Mouse (Mus musculus) midbrain, embryonic 14.5 days (tissue): ENCODE measurements at regions not wholly inside any gene's neighbourhood (a gene's known extent, or its start where the extent isn't known, plus 50 kb on each side); places are given as distances from the start of the nearest gene placed in this dataset.
A peak's percentile ranks its signal among the peaks of the same experiment; 100 is the strongest.
"Not testable (repeated sequence)": the region's sequence is repeated elsewhere in the genome, so short reads cannot be mapped to it uniquely, and the experiment has no call there.

Experiments
- ATAC-seq: fragments of 200-750 bp; cut with Nextera tagmentation; 2 replicates; pipeline ENCODE4 v1.8.0; 2017; ENCODE audit warnings: moderate number of reproducible peaks, moderate library complexity; ENCODE audit not compliant: low FRiP score, low TSS enrichment
- DNase-seq: peaks from one replicate; pipeline ENCODE4 v3.0.0-alpha.2; 2015
- H3K27ac ChIP-seq: fragments of 300-500 bp; sonication (generic); replicated peaks from 2 replicates; pipeline ENCODE4 v1.5.1; 2014; ENCODE audit warnings: mild to moderate bottlenecking, low read depth, low read length, moderate library complexity
- H3K27me3 ChIP-seq: fragments of 300-500 bp; sonication (generic); 2 replicates; pipeline ENCODE4 v1.6.1; 2014; ENCODE audit warnings: low read length, control low read depth, mixed read lengths; ENCODE audit not compliant: control insufficient read depth, insufficient read depth
- H3K36me3 ChIP-seq: fragments of 300-500 bp; sonication (generic); 2 replicates; pipeline ENCODE4 v1.6.1; 2014; ENCODE audit warnings: low read length, control low read depth; ENCODE audit not compliant: control insufficient read depth, insufficient read depth
- H3K4me1 ChIP-seq: fragments of 300-500 bp; sonication (generic); 2 replicates; pipeline ENCODE4 v1.6.1; 2014; ENCODE audit warnings: mild to moderate bottlenecking, antibody characterized with exemption, low read length, control low read depth; ENCODE audit not compliant: control insufficient read depth, insufficient read depth
- H3K4me2 ChIP-seq: fragments of 300-500 bp; sonication (generic); 2 replicates; pipeline ENCODE4 v1.6.1; 2014; ENCODE audit warnings: mild to moderate bottlenecking, low read length, moderate library complexity
- H3K4me3 ChIP-seq: fragments of 300-500 bp; sonication (generic); replicated peaks from 2 replicates; pipeline ENCODE4 v1.5.1; 2014; ENCODE audit warnings: low read depth, low read length
- H3K9ac ChIP-seq: fragments of 300-500 bp; sonication (generic); replicated peaks from 2 replicates; pipeline ENCODE4 v1.6.1; 2014; ENCODE audit warnings: mild to moderate bottlenecking, low read length, moderate library complexity
- H3K9me3 ChIP-seq: fragments of 300-500 bp; sonication (generic); 2 replicates; pipeline ENCODE4 v1.6.1; 2016; ENCODE audit warnings: low read length, control low read depth, mixed read lengths; ENCODE audit not compliant: control insufficient read depth
- WGBS: fragments of 180-500 bp; shearing (Covaris S2); extraction: QIAGEN DNeasy Blood & Tissue Kit; methylation state at CpG from one replicate; pipeline ENCODE4 v1.1.7; 2014; 5-methylcytosine and 5-hydroxymethylcytosine counted together

GRCm38 (mm10) chr8:42291392-42291791, 849.9 kb downstream of the Triml1 start:
- Histone ChIP-seq H3K4me1 (no peaks in the 10 kb centered on the region), H3K4me2 (no peak overlapping the region), H3K27me3 (no peaks in the 10 kb centered on the region), H3K4me3 (no peak overlapping the region), H3K36me3 (no peaks in the 10 kb centered on the region), H3K9ac (no peak overlapping the region), H3K9me3 (no peaks in the 10 kb centered on the region), H3K27ac (no peak overlapping the region)
- no peak for ATAC-seq
- no peak for DNase-seq

DNA sequence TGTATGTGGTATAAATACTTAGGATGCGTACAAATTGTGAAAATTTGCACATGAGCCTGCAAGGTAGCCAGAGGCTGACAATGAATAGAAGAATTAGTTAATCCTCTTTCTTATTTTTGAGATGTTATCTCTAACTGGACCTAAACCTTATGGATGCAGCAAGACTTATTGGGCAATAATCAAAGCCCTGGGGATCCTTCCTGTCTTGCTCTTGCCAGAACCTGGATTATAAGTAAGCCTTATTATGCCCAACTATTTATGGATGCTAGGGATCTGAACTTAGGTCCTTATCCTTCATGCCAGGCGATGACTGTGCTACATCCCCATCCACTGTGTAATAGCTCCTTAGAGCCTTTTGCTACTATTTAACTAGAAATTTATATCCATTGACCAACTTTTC, 859.3 kb downstream of the Triml1 start:
- ATAC-seq (no peak), DNase-seq (no peak)
- Histone ChIP-seq H3K36me3 (no peaks in the 10 kb centered on the region), H3K9ac (no peak overlapping the region), H3K4me2 (no peak overlapping the region), H3K27me3 (no peaks in the 10 kb centered on the region), H3K4me1 (no peaks in the 10 kb centered on the region), H3K27ac (no peak overlapping the region), H3K4me3 (no peak overlapping the region), H3K9me3 (no peaks in the 10 kb centered on the region)
- WGBS: 93% methylated on average over 2 of the region's 2 CpGs

DNA sequence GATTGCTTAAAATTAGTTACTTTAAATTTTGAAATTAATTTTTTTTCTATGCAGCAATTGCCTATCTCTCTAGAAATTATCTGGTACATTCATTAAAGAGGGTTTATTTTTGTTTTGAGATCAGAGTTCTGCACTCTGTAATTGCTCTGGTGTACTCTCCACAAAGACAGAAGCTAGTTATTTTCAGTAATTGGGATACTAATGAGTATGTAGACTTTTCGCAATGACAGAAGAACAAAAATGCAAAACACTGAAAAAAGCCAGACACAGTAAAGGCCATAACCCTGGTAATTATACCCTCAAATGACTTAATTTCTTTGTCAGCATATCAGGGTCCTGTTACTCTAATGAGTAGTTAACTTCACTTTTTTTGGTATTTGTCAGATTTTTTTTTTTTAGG, 836.5 kb upstream of the Frg1 start:
- Histone ChIP-seq H3K9ac (no peak overlapping the region), H3K27ac (no peak overlapping the region), H3K27me3 (no peaks in the 10 kb centered on the region), H3K4me2 (no peak overlapping the region), H3K4me3 (no peak overlapping the region), H3K9me3 (no peaks in the 10 kb centered on the region), H3K36me3 (no peaks in the 10 kb centered on the region), H3K4me1 (no peaks in the 10 kb centered on the region)
- DNase-seq: no peak
- ATAC-seq: no peak
- WGBS: 97% methylated on average over 1 of the region's 1 CpGs

DNA sequence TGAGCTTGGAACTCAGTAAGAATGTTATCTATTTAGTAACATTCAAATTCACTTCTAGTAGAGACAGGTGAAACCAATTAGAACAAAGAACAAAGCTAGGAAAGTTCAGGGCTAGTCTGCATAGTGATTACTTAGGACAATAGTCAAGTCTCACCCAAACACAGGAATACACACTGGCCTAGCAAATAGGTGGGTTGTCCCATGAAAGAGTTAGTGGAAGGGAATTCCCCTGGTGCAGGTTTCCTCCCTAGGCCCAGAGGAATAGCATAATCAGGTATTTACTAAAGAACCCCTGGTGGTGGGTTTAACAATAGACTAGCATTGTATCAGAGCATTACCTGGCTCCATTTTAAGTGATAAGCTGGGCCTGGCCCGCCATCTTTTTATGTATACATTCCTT, 825.4 kb upstream of the Frg1 start:
- H3K9me3 ChIP-seq, H3K4me2 ChIP-seq, H3K27ac ChIP-seq, ATAC-seq, DNase-seq, H3K4me1 ChIP-seq, H3K9ac ChIP-seq, H3K4me3 ChIP-seq, H3K27me3 ChIP-seq, H3K36me3 ChIP-seq: not testable (repeated sequence)
- WGBS: 84% methylated on average over 1 of the region's 1 CpGs

GRCm38 (mm10) chr8:42219857-42220600, 803.2 kb upstream of the Frg1 start:
- Histone ChIP-seq H3K36me3 (no peaks in the 10 kb centered on the region), H3K9me3 (no peaks in the 10 kb centered on the region), H3K4me3 (no peak overlapping the region), H3K9ac (no peak overlapping the region), H3K27me3 (no peaks in the 10 kb centered on the region), H3K4me2 (no peak overlapping the region), H3K27ac (no peak overlapping the region), H3K4me1 (no peaks in the 10 kb centered on the region)
- WGBS: 86% methylated on average over 2 of the region's 2 CpGs
- DNase-seq (no peak), ATAC-seq (no peak)

DNA sequence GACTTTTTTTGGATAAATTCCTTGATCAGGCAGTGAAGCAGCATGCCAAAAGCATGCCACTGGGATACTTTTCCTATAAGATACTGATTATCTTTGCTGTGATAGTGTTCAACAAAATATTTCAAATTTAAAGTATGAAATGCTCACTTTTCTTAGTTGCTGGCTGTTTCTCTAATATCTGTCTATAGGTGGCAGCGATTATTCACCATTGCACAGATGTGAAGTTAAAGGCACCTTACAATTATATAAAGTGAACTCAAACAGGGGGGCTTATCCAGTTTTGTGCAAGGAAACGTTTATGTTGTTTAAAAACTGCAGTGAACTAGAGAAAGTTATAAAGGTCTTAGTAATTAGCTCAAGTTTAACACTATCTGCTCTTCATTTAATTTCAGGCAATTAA, 794.1 kb upstream of the Frg1 start:
- WGBS: 57% methylated on average over 2 of the region's 2 CpGs
- H3K4me3 ChIP-seq: no peak overlapping the region
- no peak overlapping the region for H3K4me2 ChIP-seq
- peak; percentile 72 for DNase-seq
- H3K36me3 ChIP-seq: no peaks in the 10 kb centered on the region
- no peaks in the 10 kb centered on the region for H3K9me3 ChIP-seq
- no peaks in the 10 kb centered on the region for H3K27me3 ChIP-seq
- no peak overlapping the region for H3K27ac ChIP-seq
- H3K4me1 ChIP-seq: no peaks in the 10 kb centered on the region
- ATAC-seq: no peak
- H3K9ac ChIP-seq: no peak overlapping the region

- Histone ChIP-seq H3K4me3 (no peak overlapping the region), H3K4me2 (no peak overlapping the region), H3K27me3 (no peaks in the 10 kb centered on the region), H3K9ac (no peak overlapping the region), H3K9me3 (no peaks in the 10 kb centered on the region), H3K36me3 (no peaks in the 10 kb centered on the region), H3K27ac (no peak overlapping the region), H3K4me1 (no peaks in the 10 kb centered on the region)
- DNase-seq (no peak), ATAC-seq (no peak)
These were observed 793.1 kb upstream of the Frg1 start for GRCm38 (mm10) chr8:42209989-42210388.

- Histone ChIP-seq H3K9ac (no peak overlapping the region), H3K27me3 (no peaks in the 10 kb centered on the region), H3K9me3 (no peaks in the 10 kb centered on the region), H3K4me2 (no peak overlapping the region), H3K27ac (no peak overlapping the region), H3K36me3 (no peaks in the 10 kb centered on the region), H3K4me3 (no peak overlapping the region), H3K4me1 (no peaks in the 10 kb centered on the region)
- no peak for DNase-seq
- no peak for ATAC-seq
- 78% methylated on average over 5 of the region's 5 CpGs for WGBS
These were observed 780.4 kb upstream of the Frg1 start for GRCm38 (mm10) chr8:42197257-42197656.

DNA sequence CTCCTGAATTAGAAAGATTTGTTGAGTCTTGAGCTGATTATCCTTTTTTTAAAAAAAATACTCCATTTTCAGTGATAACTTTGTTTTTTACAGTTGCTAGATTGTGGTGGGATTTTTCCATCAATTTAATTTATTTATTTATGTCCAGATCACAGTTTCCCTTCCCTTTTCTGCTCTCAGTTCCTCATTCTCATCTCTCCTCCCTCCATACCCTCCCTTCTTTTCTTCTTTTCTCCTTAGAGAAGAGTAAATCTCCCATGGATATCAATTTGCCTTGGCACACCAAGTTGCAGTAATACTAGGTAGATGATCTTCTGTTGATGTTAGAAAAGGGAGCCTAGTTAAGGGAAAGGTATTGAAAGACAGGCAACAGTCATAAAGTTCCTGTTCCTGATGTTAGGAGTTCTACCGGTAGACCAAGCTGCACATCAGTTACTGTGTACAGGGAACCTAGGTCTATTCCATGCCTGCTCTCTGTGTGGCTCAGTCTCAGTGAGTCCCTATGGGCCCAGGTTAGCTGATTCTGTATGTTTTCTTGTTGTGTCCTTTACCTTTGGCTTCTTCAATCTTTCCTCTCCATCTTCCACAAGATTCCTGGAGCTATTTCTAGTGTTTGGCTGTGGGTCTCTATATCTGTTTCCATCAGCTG, 777.2 kb upstream of the Frg1 start:
- 98% methylated on average over 1 of the region's 1 CpGs for WGBS
- Histone ChIP-seq H3K27ac (no peak overlapping the region), H3K4me3 (no peak overlapping the region), H3K27me3 (no peaks in the 10 kb centered on the region), H3K4me1 (no peaks in the 10 kb centered on the region), H3K36me3 (no peaks in the 10 kb centered on the region), H3K9ac (no peak overlapping the region), H3K9me3 (no peaks in the 10 kb centered on the region), H3K4me2 (no peak overlapping the region)
- DNase-seq (no peak), ATAC-seq (no peak)
